In the genomic region with DNA sequence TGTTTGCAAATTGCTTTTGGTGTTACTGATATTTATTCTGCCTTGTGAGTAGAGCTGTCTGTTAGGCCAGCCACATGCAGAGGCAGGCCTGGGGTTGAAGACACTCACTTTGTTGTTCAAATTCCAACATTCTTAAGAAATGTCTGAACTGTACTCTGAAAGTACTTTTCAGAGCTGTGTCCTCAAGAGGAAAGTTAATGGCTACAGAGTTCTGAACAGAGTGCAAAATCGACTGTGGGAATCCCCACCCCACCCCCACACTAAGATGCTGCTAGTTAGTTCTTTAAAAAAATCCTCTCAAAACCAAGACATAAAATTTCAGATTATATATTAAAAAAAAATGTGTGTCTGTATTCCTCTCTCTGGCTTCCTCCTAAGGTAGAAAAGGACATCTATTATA, we compare ENCODE assay signal across 16 mouse cellular contexts.
DNase-seq lines count a peak whose midpoint lies in the region; ATAC-seq and TF ChIP-seq lines count a peak whose summit lies in the region.
"Had no signal": no experiment of that assay in that cellular context is flagged by ENCODE, and none has a peak within 500 bp of the region (broad histone marks: within the 10 kb centered on the region; RNA-seq: fewer than 3 reads in every experiment).

No protein-coding gene starts in this region.

- 50% methylated on average over 1 of the region's 1 CpGs for WGBS in midbrain, embryonic 14.5 days
- 61% methylated on average over 1 of the region's 1 CpGs for WGBS in midbrain, embryonic 10.5 days
- 17% methylated on average over 1 of the region's 1 CpGs for whole genome bisulfite sequencing in hindbrain, postnatal 0 days

- 0 out of 2 replicates have a peak overlapping the region, but pooled peaks have one; percentile 56 for H3K27ac ChIP-seq in midbrain, embryonic 14.5 days (replicated peaks; ENCODE audit: low read depth, low read length)
- H3K27ac ChIP-seq in midbrain, embryonic 10.5 days (replicated peaks), result no peak overlapping the region
- H3K27ac ChIP-seq in hindbrain, postnatal 0 days, result peak overlapping the region; percentile 56; the same call in 1 of the 2 replicates
- H3K27ac ChIP-seq: embryonic facial prominence, embryonic 10.5 days; kidney, embryonic 15.5 days; liver, embryonic 14.5 days had no signal

- no peak for TF ChIP-seq CTCF in hindbrain, postnatal 0 days (IDR thresholded peaks at IDR 0.05; ENCODE audit: low read depth)

- peaks cover 9% of the 10 kb centered on the region; the same call in 1 of the 2 replicates for H3K4me1 ChIP-seq in midbrain, embryonic 14.5 days (ENCODE audit: control insufficient read depth, insufficient read depth, low read length)
- H3K4me1 ChIP-seq in midbrain, embryonic 10.5 days, result peaks cover 20% of the 10 kb centered on the region
- peaks cover 23% of the 10 kb centered on the region for H3K4me1 ChIP-seq in hindbrain, postnatal 0 days (ENCODE audit: insufficient read depth, low read length)
- H3K4me1 ChIP-seq: embryonic facial prominence, embryonic 10.5 days had no signal

- no peak for DNase-seq in frontal cortex, postnatal 14 days (ENCODE audit: low spot score in 2 of 2)
- DNase-seq in midbrain, embryonic 14.5 days, result peak; percentile 25
- no peak for DNase-seq in midbrain, embryonic 10.5 days (ENCODE audit: low spot score)
- DNase-seq in hindbrain, postnatal 0 days (ENCODE audit: low spot score), result no peak
- DNase-seq in spleen, postnatal 10 days (ENCODE audit: low spot score in 2 of 2), result no peak
- no peak for DNase-seq in kidney, postnatal 14 days
- DNase-seq: cerebellum, adult 2 months; cerebellum, postnatal 36 days; gastrocnemius, postnatal 14 days; thymus, postnatal 36 days had no signal

- H3K9me3 ChIP-seq in midbrain, embryonic 14.5 days (ENCODE audit: control insufficient read depth, low read length), result no peaks in the 10 kb centered on the region
- H3K9me3 ChIP-seq in midbrain, embryonic 10.5 days (replicated peaks), result no peaks in the 10 kb centered on the region
- H3K9me3 ChIP-seq in hindbrain, postnatal 0 days (ENCODE audit: low read length), result no peaks in the 10 kb centered on the region
- H3K9me3 ChIP-seq: embryonic facial prominence, embryonic 10.5 days; kidney, embryonic 15.5 days had no signal

- peak; percentile 14; the same call in 1 of the 2 replicates for ATAC-seq in frontal cortex, adult (ENCODE audit: low TSS enrichment)
- ATAC-seq in midbrain, embryonic 14.5 days (ENCODE audit: low FRiP score, low TSS enrichment), result no peak
- ATAC-seq in hindbrain, postnatal 0 days, result no peak
- ATAC-seq: intestine, postnatal 0 days had no signal

- no peaks in the 10 kb centered on the region for H3K36me3 ChIP-seq in midbrain, embryonic 14.5 days (ENCODE audit: control insufficient read depth, insufficient read depth, low read length)
- no peaks in the 10 kb centered on the region for H3K36me3 ChIP-seq in midbrain, embryonic 10.5 days
- no peaks in the 10 kb centered on the region for H3K36me3 ChIP-seq in hindbrain, postnatal 0 days (ENCODE audit: insufficient read depth, low read length)
- H3K36me3 ChIP-seq: embryonic facial prominence, embryonic 10.5 days; kidney, embryonic 15.5 days had no signal

- H3K9ac ChIP-seq in midbrain, embryonic 14.5 days (replicated peaks; ENCODE audit: low read length), result no peak overlapping the region
- no peak overlapping the region for H3K9ac ChIP-seq in hindbrain, postnatal 0 days (replicated peaks; ENCODE audit: low read length)
- H3K9ac ChIP-seq: kidney, embryonic 15.5 days; liver, embryonic 14.5 days had no signal

- H3K27me3 ChIP-seq in midbrain, embryonic 14.5 days (ENCODE audit: control insufficient read depth, insufficient read depth, low read length), result no peaks in the 10 kb centered on the region
- H3K27me3 ChIP-seq in midbrain, embryonic 10.5 days (ENCODE audit: low read depth, poor library complexity, severe bottlenecking), result no peaks in the 10 kb centered on the region
- no peaks in the 10 kb centered on the region for H3K27me3 ChIP-seq in hindbrain, postnatal 0 days (ENCODE audit: insufficient read depth, low read length)
- H3K27me3 ChIP-seq: CH12.LX; kidney, embryonic 15.5 days had no signal

- H3K4me2 ChIP-seq in midbrain, embryonic 14.5 days (ENCODE audit: low read length), result no peak overlapping the region
- H3K4me2 ChIP-seq in hindbrain, postnatal 0 days (ENCODE audit: low read depth, low read length), result no peak overlapping the region
- H3K4me2 ChIP-seq: kidney, embryonic 15.5 days had no signal

- no peak overlapping the region for H3K4me3 ChIP-seq in midbrain, embryonic 14.5 days (replicated peaks; ENCODE audit: low read depth, low read length)
- no peak overlapping the region for H3K4me3 ChIP-seq in midbrain, embryonic 10.5 days
- no peak overlapping the region for H3K4me3 ChIP-seq in hindbrain, postnatal 0 days (ENCODE audit: low read length)
- H3K4me3 ChIP-seq: embryonic facial prominence, embryonic 10.5 days; kidney, embryonic 15.5 days had no signal
